Mouse (Mus musculus): ENCODE measurements at regions not wholly inside any gene's neighbourhood (a gene's known extent, or its start where the extent isn't known, plus 50 kb on each side); places are given as distances from the start of the nearest gene placed in this dataset.

DNA sequence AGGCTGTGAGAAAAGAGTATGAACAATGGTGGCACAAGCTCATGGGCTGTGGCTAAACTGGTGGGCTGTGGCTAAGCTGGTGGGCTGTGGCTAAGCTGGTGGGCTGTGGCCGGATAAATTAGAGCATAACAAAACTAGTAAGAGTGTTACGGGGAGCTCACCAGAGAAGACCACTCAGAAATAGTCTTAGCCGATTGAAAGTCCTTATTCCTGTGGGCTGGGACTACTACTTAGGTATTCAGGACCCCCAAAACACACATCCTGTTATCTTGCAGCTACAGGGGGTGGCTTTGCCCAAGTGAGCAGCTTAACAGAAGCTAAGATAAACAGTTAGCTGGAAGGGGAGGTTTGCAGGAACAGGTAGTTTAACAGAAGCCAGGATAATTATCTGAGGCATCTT is 65.4 kb upstream of the Rapgef5 start:
- DNase-seq (ENCODE audit: low spot score) (no peak), ATAC-seq (replicated peaks; ENCODE audit: low FRiP score, low read depth) (no peak)
- 84% methylated on average over 3 of the region's 3 CpGs for WGBS
- H3K4me1 ChIP-seq (replicated peaks; ENCODE audit: insufficient read depth, low read length), result peaks cover 6% of the 10 kb centered on the region; the same call in 1 of the 2 replicates
- no peak overlapping the region for H3K27ac ChIP-seq
- no peaks in the 10 kb centered on the region for H3K36me3 ChIP-seq (ENCODE audit: insufficient read depth, low read length)
- no peaks in the 10 kb centered on the region for H3K27me3 ChIP-seq (ENCODE audit: insufficient read depth, low read length)
- TF ChIP-seq CTCF (IDR thresholded peaks at IDR 0.05; ENCODE audit: low read depth), result no peak
- no peak overlapping the region for H3K4me3 ChIP-seq (replicated peaks; ENCODE audit: low read depth, low read length)
- no peaks in the 10 kb centered on the region for H3K9me3 ChIP-seq (replicated peaks; ENCODE audit: low read length)
- H3K4me2 ChIP-seq (ENCODE audit: low read length), result no peak overlapping the region
- no peak overlapping the region for H3K9ac ChIP-seq (ENCODE audit: low read depth, low read length)

DNA sequence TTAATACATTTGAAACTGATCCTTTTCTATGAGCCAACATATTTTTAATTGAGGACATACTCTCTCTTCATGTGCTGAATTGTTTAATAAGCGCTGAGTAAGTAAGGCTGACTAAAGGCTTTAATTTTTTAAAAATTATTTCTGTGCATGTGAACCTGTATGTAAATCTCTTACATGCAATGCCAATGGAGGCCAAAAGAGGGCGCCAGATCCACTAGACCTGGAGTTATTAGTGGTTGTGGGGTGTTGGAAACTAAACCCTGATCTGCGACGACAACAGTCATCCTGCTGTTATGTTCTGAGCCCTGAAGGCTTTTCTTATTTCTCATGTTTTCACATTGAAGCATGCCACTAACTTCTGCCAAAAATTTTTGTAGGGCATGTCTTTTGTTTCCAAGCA is 64.8 kb upstream of the Rapgef5 start:
- H3K27ac ChIP-seq, result no peak overlapping the region
- H3K36me3 ChIP-seq (ENCODE audit: insufficient read depth, low read length), result no peaks in the 10 kb centered on the region
- H3K4me2 ChIP-seq (ENCODE audit: low read length), result no peak overlapping the region
- H3K9me3 ChIP-seq (replicated peaks; ENCODE audit: low read length), result no peaks in the 10 kb centered on the region
- no peak overlapping the region for H3K9ac ChIP-seq (ENCODE audit: low read depth, low read length)
- ATAC-seq (replicated peaks; ENCODE audit: low FRiP score, low read depth), result no peak
- H3K27me3 ChIP-seq (ENCODE audit: insufficient read depth, low read length), result no peaks in the 10 kb centered on the region
- 69% methylated on average over 4 of the region's 4 CpGs for WGBS
- TF ChIP-seq CTCF (IDR thresholded peaks at IDR 0.05; ENCODE audit: low read depth), result peak; percentile 50
- no peak for DNase-seq (ENCODE audit: low spot score)
- H3K4me3 ChIP-seq (replicated peaks; ENCODE audit: low read depth, low read length), result no peak overlapping the region
- peaks cover 6% of the 10 kb centered on the region; the same call in 1 of the 2 replicates for H3K4me1 ChIP-seq (replicated peaks; ENCODE audit: insufficient read depth, low read length)

DNA sequence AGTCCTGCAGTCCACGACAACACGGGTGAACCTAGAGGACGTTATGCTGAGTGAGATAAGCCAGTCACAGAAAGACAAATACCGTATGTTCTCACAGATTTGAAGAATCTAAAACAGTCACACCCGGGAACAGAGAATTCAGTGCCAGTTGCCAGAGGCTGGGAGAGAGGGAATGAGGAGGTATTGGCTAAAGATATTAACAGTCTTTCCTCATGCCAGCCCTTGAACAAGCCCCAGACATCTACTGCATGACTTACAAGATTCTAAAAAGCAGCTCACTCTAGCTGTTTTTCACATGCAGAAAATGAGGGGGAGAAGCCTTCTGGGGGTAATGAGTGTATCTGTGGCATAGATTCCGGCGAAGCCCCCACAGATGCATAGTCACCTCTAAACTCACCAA is 60.5 kb upstream of the Rapgef5 start:
- Histone ChIP-seq H3K4me3 (replicated peaks; ENCODE audit: low read depth, low read length) (no peak overlapping the region), H3K4me1 (replicated peaks; ENCODE audit: insufficient read depth, low read length) (no peaks in the 10 kb centered on the region), H3K27ac (no peak overlapping the region), H3K4me2 (ENCODE audit: low read length) (no peak overlapping the region), H3K9me3 (replicated peaks; ENCODE audit: low read length) (no peaks in the 10 kb centered on the region), H3K9ac (ENCODE audit: low read depth, low read length) (no peak overlapping the region), H3K27me3 (ENCODE audit: insufficient read depth, low read length) (no peaks in the 10 kb centered on the region), H3K36me3 (ENCODE audit: insufficient read depth, low read length) (no peaks in the 10 kb centered on the region)
- TF ChIP-seq CTCF (IDR thresholded peaks at IDR 0.05; ENCODE audit: low read depth), result no peak
- DNase-seq (ENCODE audit: low spot score), result no peak
- ATAC-seq (replicated peaks; ENCODE audit: low FRiP score, low read depth), result no peak
- 79% methylated on average over 7 of the region's 7 CpGs for WGBS

DNA sequence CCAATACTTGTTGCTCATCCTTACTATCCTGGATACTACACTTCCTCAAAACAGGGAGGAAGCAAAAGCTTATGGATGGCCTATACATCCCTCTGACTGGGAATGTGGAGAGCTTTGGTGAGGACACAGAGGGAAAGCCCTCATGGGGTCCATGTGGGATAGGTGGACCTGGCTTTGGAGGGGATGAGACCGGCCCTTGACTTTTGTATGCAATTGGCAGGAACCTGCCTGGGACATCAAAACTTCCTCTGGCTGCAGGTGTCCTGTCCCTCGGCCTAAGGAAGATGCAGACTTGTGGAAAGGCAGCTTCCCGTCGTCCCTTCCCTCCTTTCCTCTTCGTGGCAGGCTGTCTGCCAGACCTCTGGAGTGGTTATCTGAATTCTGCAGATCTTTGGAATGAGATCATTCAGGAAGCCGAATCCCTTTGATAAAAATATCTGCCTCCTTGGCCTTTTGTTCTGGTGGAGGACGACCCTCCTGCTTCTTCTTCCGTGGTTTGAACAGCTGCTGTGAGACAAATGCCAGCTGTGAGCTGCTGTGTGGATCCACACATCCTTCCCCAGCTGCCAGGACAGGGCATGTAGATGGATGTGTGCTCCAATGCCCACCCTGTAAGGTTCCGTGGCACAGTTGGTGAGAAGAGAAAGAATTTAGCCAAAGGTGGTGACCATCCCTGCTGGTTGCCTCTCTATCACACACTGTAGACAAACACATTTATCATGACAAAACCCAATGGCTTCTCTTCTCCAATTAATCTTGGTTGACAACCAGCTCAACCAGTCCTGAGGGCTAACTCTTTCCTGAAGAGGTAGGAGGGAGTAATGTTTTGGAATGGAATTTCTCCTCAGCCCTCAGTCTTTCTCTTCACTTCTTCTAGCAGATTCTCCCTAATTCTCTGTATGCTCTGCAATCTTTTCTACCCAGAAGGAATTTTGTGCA is 57.9 kb upstream of the Rapgef5 start:
- TF ChIP-seq CTCF (IDR thresholded peaks at IDR 0.05; ENCODE audit: low read depth), result no peak
- WGBS, result 24% methylated on average over 9 of the region's 9 CpGs
- no peaks in the 10 kb centered on the region for H3K27me3 ChIP-seq (ENCODE audit: insufficient read depth, low read length)
- H3K4me2 ChIP-seq (ENCODE audit: low read length), result no peak overlapping the region
- H3K27ac ChIP-seq, result no peak overlapping the region
- H3K9me3 ChIP-seq (replicated peaks; ENCODE audit: low read length), result no peaks in the 10 kb centered on the region
- no peak overlapping the region for H3K9ac ChIP-seq (ENCODE audit: low read depth, low read length)
- no peaks in the 10 kb centered on the region for H3K36me3 ChIP-seq (ENCODE audit: insufficient read depth, low read length)
- DNase-seq (ENCODE audit: low spot score) (peak; percentile 58), ATAC-seq (replicated peaks; ENCODE audit: low FRiP score, low read depth) (no peak)
- H3K4me1 ChIP-seq (replicated peaks; ENCODE audit: insufficient read depth, low read length), result no peaks in the 10 kb centered on the region
- H3K4me3 ChIP-seq (replicated peaks; ENCODE audit: low read depth, low read length), result no peak overlapping the region

DNA sequence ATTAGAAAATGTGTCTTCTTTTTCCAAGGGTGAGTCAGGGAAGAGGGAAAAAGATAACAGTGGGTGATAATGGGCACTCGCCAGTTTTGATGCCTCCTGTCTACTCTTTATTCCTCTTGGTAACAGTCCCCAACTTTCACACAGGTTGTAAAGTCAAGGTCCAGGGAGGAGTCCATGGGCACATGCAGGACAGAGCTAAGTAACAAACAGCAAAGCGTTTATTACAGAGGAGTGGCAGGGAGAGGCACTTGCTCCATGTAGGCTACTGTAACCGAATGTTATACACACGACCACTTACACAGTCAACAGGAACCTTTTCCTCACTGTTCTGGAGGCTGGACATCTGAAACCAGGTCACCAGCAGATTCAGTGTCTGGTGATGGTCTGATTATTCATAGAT is 56.7 kb upstream of the Rapgef5 start:
- no peak for DNase-seq (ENCODE audit: low spot score)
- Histone ChIP-seq H3K9me3 (replicated peaks; ENCODE audit: low read length) (no peaks in the 10 kb centered on the region), H3K27ac (no peak overlapping the region), H3K4me2 (ENCODE audit: low read length) (no peak overlapping the region), H3K4me1 (replicated peaks; ENCODE audit: insufficient read depth, low read length) (no peaks in the 10 kb centered on the region), H3K27me3 (ENCODE audit: insufficient read depth, low read length) (no peaks in the 10 kb centered on the region), H3K4me3 (replicated peaks; ENCODE audit: low read depth, low read length) (no peak overlapping the region), H3K36me3 (ENCODE audit: insufficient read depth, low read length) (no peaks in the 10 kb centered on the region), H3K9ac (ENCODE audit: low read depth, low read length) (no peak overlapping the region)
- no peak for TF ChIP-seq CTCF (IDR thresholded peaks at IDR 0.05; ENCODE audit: low read depth)
- WGBS, result 75% methylated on average over 4 of the region's 4 CpGs
- no peak for ATAC-seq (replicated peaks; ENCODE audit: low FRiP score, low read depth)

GRCm38 (mm10) chr12:117465206-117465605 is 51.1 kb upstream of the Rapgef5 start:
- whole genome bisulfite sequencing, result 73% methylated on average over 3 of the region's 3 CpGs
- Histone ChIP-seq H3K9ac (ENCODE audit: low read depth, low read length) (no peak overlapping the region), H3K9me3 (replicated peaks; ENCODE audit: low read length) (no peaks in the 10 kb centered on the region), H3K4me3 (replicated peaks; ENCODE audit: low read depth, low read length) (no peak overlapping the region), H3K4me1 (replicated peaks; ENCODE audit: insufficient read depth, low read length) (no peaks in the 10 kb centered on the region), H3K4me2 (ENCODE audit: low read length) (no peak overlapping the region), H3K27me3 (ENCODE audit: insufficient read depth, low read length) (no peaks in the 10 kb centered on the region), H3K36me3 (ENCODE audit: insufficient read depth, low read length) (no peaks in the 10 kb centered on the region), H3K27ac (no peak overlapping the region)
- no peak for DNase-seq (ENCODE audit: low spot score)
- ATAC-seq (replicated peaks; ENCODE audit: low FRiP score, low read depth), result no peak
- TF ChIP-seq CTCF (IDR thresholded peaks at IDR 0.05; ENCODE audit: low read depth), result peak; percentile 20; the same call in 1 of the 2 replicates

Measured in kidney, postnatal 0 days (tissue).